Mouse (Mus musculus) ovary, postnatal 36 days (tissue): ENCODE measurements around the gene Atp1a3.
"Not testable (repeated sequence)": the region's sequence is repeated elsewhere in the genome, so short reads cannot be mapped to it uniquely, and the experiment has no call there.

Experiments used
- DNase-seq: peaks from one replicate; pipeline ENCODE4 v3.0.0; 2022; ENCODE audit warnings: low spot score, mixed read lengths

Gene Atp1a3

DNA sequence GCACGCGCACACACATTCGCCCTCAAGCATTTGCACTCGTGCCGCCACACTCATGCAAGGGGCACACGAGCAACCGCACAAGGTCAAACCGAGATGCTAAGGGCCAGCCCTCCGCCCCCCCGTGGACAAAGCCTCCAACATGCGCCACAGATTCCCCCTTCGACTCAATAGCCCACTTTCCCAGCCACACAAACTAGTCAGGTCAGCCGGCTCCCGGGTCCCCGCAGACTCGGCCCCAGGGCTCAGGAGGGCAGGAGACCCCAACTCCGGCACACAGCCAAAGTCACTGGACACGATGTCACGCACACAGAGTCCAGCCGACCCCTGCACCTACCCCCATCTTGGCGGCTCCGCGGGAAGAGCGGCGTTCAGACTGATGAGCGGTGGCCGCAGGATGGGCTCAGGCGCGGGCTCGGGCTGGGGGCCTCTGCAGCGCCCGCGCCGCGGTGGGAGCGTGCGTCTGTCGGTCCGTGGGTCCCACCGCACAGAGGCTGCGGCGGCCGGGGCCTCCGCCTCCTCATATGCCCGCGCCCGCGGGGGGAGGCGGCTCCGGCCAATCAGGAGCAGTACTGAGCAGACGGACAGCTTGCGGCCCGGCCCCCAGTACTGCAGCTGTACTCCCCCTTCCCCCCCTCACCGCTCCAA lies at the start of gene Atp1a3:
Gene Atp1a3, minus strand, starts transcription at position 538 of the 645 bp plus-strand sequence.
- no peak for DNase-seq

DNA sequence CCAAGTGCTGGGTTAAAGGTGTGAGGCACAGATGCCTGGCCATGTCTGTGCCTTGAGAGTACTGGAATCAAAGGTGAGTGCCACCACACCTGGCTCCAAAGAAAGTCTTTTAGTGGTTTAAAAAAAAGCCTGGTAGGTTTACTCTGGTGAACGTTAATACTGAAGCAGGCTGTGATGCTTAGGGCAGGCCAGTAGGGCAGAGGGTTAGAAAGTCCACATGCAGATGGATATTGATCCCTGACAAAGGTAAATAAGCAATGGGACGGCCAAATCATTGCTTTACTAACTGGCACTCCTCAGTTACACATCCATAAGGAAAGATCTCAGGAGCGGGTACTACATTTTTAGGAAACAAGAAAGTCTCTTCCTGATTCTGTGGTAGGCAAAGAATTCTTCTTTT lies 46.8 kb upstream of the Atp1a3 start:
- DNase-seq: no peak

- DNase-seq: no peak
Measured at GRCm38 (mm10) chr7:25049295-25049930, 43.7 kb upstream of the Atp1a3 start.

GRCm38 (mm10) chr7:25047363-25047762 lies 41.6 kb upstream of the Atp1a3 start:
- no peak for DNase-seq

- not testable (repeated sequence) for DNase-seq
Measured at GRCm38 (mm10) chr7:25044599-25044998, 38.8 kb upstream of the Atp1a3 start.

GRCm38 (mm10) chr7:25041921-25042320 lies 36.2 kb upstream of the Atp1a3 start:
- no peak for DNase-seq

- peak; percentile 51 for DNase-seq
Measured at GRCm38 (mm10) chr7:25035916-25036315, 30.2 kb upstream of the Atp1a3 start.

GRCm38 (mm10) chr7:25034796-25035195 lies 29.0 kb upstream of the Atp1a3 start:
- DNase-seq: no peak

DNA sequence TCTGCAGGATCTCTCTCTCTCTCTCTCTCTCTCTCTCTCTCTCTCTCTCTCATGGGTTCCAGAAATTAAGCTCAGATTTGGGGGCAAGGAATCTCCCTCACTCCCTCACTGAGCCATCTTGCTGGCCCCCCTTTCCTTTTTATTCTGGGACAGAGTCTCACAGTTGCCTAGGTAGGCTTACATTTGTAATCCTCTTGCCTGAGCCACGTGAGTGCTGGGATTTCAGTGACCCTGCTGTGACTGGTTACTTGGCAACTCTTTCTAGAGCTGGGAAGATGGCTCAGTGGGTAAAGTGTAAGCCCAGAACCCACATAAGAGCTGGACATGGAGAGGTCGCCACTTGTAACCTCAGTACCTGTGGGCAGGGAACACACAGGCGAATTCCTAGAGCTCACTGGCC lies 25.8 kb upstream of the Atp1a3 start:
- no peak for DNase-seq

DNA sequence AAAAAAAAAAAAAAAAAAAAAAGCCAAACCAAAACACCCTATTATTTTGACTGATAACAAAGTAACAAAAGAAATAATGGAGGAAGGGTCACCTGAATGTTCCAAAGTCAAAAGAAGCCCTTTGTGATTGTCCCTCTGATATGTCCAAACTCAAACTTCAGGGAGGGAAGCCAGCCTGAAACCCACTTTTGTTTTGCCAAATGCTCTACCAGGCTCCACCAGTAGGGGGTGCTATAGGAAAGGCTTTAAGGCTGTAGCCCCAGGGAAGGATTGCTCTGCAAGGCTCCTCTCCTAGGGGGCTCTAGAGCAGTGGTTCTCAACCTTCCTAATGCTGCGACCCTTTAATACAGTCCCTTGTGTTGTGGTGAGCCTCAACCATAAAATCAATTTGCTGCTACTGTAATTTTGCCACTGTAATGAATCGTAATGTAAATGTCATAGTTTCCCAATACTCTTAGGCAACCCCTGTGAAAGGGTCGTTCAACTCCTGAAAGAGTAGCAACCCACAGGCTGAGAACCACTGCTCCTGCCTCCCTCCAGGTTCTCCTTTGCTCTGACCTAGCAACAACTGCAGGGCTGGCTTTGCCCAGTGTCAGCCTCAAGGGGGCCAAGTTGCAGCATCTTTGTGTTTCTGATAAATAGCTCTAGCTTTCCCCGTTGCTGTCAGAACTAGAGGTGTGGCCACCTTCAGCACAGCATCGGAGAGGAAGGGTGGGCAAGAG lies 24.4 kb upstream of the Atp1a3 start:
- peak; percentile 55 for DNase-seq

GRCm38 (mm10) chr7:25026452-25026851 lies 20.7 kb upstream of the Atp1a3 start:
- DNase-seq: no peak

DNA sequence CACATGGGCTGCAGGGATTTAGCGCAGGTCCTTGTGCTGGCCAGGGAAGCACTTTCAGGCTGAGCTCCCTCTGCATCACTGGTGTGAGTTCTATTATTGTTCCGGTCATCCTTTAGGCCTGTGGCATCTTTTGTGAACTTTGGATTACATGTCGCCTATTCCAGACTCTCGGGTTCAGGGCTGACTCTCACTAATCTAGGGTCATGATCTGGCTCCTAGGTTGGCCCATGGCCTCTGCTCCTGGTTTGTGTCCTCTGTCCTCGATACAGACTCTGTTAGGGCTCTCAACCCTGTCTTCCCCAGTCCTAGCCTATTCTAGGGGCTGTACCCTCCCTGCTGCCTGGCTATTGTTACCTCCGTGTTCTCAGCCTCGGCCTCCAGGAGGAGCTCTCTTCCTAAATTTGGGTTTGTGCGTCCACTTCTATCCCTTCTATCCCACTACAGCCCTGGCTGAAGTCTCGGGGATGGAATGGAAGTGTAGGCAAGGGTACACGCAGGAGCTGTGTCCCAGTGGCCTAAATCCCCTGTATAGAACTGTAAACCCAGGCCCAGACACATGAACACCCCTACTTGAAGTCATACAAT lies 20.2 kb upstream of the Atp1a3 start:
- peak; percentile 26 for DNase-seq

GRCm38 (mm10) chr7:25011592-25011991 lies 5.8 kb upstream of the Atp1a3 start:
- no peak for DNase-seq

DNA sequence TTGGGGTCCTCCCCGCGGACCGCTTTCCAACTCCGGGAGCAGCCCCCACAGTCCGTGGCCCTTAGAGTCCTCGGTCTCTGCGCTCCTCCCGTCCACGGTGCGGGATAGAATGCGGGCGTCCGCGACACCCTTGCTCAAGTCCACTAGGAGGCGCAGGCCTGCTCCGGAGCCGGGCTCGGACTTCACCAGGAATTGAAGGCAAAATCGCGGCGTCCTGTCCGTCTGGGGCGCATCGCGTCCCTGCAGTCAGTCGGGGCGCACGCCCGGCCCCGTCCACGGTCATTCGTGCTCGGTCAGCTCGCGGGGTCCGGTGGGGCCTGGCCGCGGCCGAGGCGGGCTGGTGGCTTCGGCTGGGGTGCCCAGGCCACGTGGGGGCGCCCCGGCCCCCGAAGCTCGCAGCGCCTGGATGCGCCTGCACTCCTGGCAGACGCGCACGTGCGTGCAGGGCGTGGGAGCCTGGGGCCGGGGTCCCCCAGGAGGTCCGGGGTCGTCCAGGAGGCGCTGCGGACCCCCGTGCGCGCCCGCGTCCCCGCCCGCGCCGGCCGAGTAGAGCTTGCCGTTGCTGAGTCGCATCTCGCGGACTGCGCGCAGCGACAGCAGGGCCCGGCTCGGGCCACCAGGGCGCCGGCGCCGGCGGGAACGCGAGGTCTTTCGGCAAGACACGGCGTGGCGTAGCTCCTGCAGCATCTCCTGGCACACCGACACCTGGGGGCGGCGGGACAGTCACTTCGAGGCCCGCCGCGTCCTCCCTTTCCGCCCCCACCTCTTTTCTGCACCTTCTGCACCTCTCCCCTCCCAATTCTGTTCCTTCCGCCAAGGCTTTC lies 4.5 kb upstream of the Atp1a3 start:
- peak; percentile 28 for DNase-seq

GRCm38 (mm10) chr7:25009099-25009700 lies 3.4 kb upstream of the Atp1a3 start:
- DNase-seq: no peak

- peak; percentile 73 for DNase-seq
Measured at GRCm38 (mm10) chr7:25008635-25009034, 2.9 kb upstream of the Atp1a3 start.

GRCm38 (mm10) chr7:25007609-25008374 lies 2.0 kb upstream of the Atp1a3 start:
- DNase-seq: no peak

- DNase-seq: no peak
Measured at GRCm38 (mm10) chr7:25006586-25007364, 1.0 kb upstream of the Atp1a3 start.

DNA sequence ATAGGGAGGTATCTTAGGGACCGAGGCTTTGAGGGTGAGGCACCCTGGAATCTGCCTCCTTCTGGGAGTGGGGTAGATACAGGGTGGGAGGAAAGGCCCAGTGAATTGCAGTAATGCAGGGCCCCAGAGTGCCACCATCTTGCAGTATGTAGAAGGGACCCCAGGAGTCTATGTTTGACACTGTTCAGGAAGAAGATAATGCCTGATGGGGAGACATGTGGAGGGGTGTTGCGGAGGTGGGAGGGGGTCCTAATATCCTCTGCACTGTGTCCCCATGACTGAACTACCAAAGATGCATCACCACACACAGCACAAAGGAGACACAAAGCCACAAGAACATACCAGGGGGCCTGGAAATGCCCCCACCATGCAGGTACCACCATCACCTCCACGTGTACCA lies 413 bp upstream of the Atp1a3 start:
- no peak for DNase-seq

DNA sequence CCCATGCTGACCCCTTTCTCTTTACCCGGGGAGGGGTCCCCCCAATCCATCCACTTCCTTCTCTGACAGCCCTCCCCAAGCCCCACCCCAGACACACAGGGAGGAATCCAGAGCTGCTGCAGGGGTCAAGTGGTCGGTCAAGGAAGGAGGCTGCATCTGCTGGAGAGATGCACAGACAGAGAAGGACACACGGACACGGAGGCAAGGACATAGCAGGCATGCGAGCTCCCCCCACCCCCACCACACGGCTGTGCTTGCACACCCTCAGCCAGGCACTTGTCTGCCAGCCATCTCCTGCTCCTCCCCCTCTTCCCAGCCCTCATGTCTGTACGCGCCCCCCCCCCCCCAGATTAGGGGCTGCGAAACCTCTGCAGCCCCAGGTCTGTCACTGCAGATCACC lies 952 bp downstream of the Atp1a3 start:
- DNase-seq: no peak
